Mouse (Mus musculus) embryonic stem cell, embryonic (primary cell): Measurements from ENCODE around the gene Tmem165.

Experiments used
- CTCF ChIA-PET, 4 experiments: fragments of 300-600 bp in 2 of 4; fragments of 350-600 bp in 2 of 4; sonication (Branson Sonifier 250); formaldehyde crosslinking; loops; one replicate each; lab custom pipeline; 2022; ENCODE audit warnings: inconsistent platforms in 2 of 4; lab: Charles Lee
- POLR2A ChIA-PET, 4 experiments: fragments of 300-600 bp in 2 of 4; fragments of 350-600 bp in 2 of 4; sonication (Branson Sonifier 250); formaldehyde crosslinking; loops; one replicate each; lab custom pipeline; 2022; ENCODE audit warnings: antibody characterized with exemption in 4 of 4, inconsistent platforms in 1 of 4; lab: Charles Lee

Gene Tmem165

DNA sequence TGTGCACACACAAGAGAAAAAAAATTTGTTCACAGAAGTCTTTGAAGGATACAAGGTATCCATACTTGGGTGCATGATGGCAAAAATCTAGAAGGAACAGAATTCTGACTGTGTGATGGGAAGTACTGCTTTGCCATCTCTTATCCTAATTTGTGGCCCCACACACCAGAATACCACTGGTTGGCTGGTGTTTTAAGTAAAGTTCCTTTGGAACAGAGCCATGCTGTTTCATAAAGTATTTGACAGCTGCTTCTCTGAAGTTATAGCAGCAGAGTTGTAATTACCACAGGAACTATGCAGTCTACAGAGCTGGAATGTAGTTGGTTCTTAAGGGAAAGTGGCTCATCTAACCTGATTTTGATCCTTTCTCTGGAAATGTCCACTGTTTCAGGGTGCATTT is 9.4 kb downstream of the Tmem165 start:
- CTCF ChIA-PET: no interaction called here
- POLR2A ChIA-PET: interaction anchor here in 3 of 4 experiments (0.9 to 2.4 kb wide), 3 partner anchors 9 to 10 kb away, joined by 3 to 8 read pairs (median 4); partner anchors contain the start of gene Tmem165 (in 3 of the 3)

DNA sequence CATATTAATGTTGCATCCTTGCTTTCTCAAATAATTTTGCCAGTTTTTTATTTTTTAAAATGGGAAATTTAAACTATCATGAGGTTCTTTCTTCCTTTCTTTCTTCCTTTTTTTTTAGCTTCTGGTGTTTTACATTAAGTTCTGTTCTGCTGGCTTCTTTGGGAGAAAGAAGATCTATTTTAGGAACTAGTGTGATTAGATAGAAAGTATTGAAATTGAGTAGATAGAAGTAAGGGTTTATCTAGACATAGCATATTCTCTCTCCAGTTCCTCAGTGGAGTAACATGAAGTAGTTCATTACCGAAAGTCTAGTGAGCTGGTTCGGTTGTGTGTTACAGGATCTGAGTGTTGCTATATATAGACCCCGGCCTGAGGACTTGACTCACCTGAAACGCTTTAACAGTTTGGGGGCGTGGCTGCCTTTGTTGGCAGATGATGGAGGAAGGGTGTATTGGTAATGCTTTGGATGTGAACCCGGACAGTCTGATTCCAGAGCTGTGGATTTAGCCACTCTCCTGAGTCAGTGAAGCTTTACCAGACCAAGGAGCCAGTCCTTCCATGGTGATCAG is 10.8 kb downstream of the Tmem165 start:
- ChIA-PET CTCF (interaction anchor here in 2 of 4 experiments (0.6 to 1.0 kb wide), 2 partner anchors 55 to 324 kb away, joined by 4 to 5 read pairs; partner anchors contain the start of gene Srd5a3 (in 1 of the 2)), POLR2A (interaction anchor here in 1 of 4 experiments (1.2 to 1.4 kb wide), 4 partner anchors 11 to 54 kb away, joined by 3 to 5 read pairs (median 4); partner anchors contain the start of genes Srd5a3 and Tmem165)

- POLR2A ChIA-PET: interaction anchor here in 2 of 4 experiments (1.0 to 2.0 kb wide), 6 partner anchors 8 to 16 kb away, joined by 3 to 6 read pairs (median 4); partner anchors contain the start of gene Tmem165 (in 1 of the 2)
Measured at GRCm38 (mm10) chr5:76199346-76199745, 15.7 kb downstream of the Tmem165 start.

GRCm38 (mm10) chr5:76203171-76203570 is 19.5 kb downstream of the Tmem165 start:
- CTCF ChIA-PET: no interaction called here

More at GRCm38 (mm10) chr5:76199346-76199745, 15.7 kb downstream of the Tmem165 start:
- CTCF ChIA-PET: interaction anchor here in 1 of 4 experiments (2.2 kb wide), 1 partner anchor 328 kb away, joined by 6 read pairs; no protein-coding TSS in a partner anchor

DNA sequence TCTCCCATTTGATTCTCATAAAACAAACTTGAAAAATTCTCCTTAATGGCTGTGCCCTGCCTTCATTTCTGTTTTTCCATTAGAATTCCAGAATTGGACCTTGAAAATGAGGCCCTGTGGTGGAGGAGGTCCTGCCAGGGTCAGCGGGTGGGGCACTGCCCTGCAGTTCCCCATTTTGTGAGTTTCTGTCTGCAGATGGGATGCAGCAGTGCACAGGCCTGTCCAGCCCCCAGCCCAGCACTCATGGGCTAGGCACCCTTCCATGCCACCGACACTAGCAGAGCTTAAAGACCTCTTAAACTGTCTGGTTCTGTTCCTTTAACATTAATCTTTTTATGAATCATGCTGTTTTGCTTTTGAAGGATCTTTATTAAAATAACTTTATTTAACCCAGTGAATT is 22.2 kb downstream of the Tmem165 start:
- CTCF ChIA-PET: no interaction called here
- POLR2A ChIA-PET: interaction anchor here in 1 of 4 experiments (1.4 kb wide), 1 partner anchor 14 kb away, joined by 4 read pairs; no protein-coding TSS in a partner anchor

More at GRCm38 (mm10) chr5:76203171-76203570, 19.5 kb downstream of the Tmem165 start:
- POLR2A ChIA-PET: no interaction called here

GRCm38 (mm10) chr5:76208066-76208465 is 24.4 kb downstream of the Tmem165 start:
- ChIA-PET CTCF (interaction anchor here in 1 of 4 experiments (0.5 kb wide), 1 partner anchor 372 kb away, joined by 7 read pairs; no protein-coding TSS in a partner anchor), POLR2A (interaction anchor here in 1 of 4 experiments (0.7 to 1.8 kb wide), 3 partner anchors 9 to 96 kb away, joined by 3 to 6 read pairs (median 3); partner anchors contain the start of gene Tmem165)

DNA sequence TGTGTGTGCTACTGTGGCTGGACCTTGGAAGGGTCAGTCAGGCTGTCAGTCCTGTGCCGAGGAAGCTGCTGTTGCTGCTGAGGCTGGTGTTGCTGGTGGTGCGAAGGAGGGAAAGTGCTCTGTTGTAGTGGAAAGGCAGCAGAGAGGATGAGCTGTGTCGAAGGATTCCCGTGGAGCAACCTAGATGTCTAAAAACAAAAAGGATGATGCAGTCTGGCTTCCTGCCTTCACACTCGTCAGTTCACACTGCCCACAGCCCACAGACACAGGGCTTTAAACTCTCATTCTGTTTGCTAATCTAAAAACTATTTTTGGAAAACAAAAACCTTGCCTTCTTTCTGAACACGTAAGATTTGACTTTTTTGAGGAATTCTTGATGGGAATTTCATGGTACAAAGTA is 33.0 kb downstream of the Tmem165 start:
- CTCF ChIA-PET: no interaction called here
- POLR2A ChIA-PET: interaction anchor here in 2 of 4 experiments (0.6 to 1.4 kb wide), 3 partner anchors 8 to 739 kb away, joined by 3 to 4 read pairs (median 3); no protein-coding TSS in a partner anchor

GRCm38 (mm10) chr5:76231171-76231855 is 47.6 kb downstream of the Tmem165 start:
- ChIA-PET CTCF (interaction anchor here in 3 of 4 experiments (0.6 to 0.9 kb wide), 3 partner anchors 99 to 360 kb away, joined by 3 to 4 read pairs (median 3); partner anchors contain the start of gene Pdcl2 (in 1 of the 3)), POLR2A (interaction anchor here in 1 of 4 experiments (0.6 to 1.3 kb wide), 3 partner anchors 29 to 391 kb away, joined by 3 to 6 read pairs (median 3); partner anchors contain the start of gene Pdcl2)

GRCm38 (mm10) chr5:76243274-76243673 is 59.6 kb downstream of the Tmem165 start:
- ChIA-PET CTCF (no interaction called here), POLR2A (no interaction called here)

DNA sequence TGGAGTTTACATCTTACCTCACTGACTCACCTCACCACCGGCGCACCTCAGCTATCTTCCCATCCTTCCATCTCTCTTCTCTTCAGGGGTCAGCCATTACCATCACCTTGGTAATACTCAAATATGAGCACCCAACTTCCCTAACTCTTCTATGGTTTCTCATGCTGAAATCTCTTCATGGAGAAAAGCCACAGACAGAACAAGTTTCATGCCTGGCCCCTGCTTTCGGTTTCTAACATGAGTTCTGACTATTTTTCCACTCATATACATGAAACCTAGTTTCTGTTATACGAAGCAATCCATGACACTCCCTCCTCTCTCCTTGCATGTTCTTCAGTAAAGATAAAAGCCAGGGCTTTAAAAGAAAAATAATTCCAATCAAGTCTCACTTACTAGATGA is 60.2 kb downstream of the Tmem165 start:
- CTCF ChIA-PET: no interaction called here
- POLR2A ChIA-PET: interaction anchor here in 1 of 4 experiments (0.7 kb wide), 1 partner anchor 37 kb away, joined by 3 read pairs; no protein-coding TSS in a partner anchor

DNA sequence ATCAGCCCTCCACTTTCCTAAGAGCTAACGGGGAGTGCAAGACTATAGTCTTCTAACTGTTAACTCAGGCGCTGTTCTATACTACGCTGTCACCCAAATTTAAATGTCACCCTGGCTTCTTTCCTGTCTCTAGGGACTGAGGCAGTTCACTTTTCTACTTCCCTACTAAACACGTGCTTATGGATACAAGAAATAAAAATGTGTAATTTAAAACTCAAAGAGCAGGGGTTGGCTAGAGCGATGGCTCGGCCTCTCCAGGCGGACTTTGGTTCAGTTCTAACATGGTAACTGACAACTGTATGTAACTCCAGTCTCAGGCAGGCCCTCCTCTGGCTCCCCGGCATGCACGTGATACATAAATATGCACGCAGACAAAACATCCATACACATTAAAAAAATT is 60.8 kb downstream of the Tmem165 start:
- ChIA-PET CTCF (no interaction called here), POLR2A (interaction anchor here in 1 of 4 experiments (0.7 kb wide), 1 partner anchor 38 kb away, joined by 3 read pairs; no protein-coding TSS in a partner anchor)

GRCm38 (mm10) chr5:76245419-76245818 is 61.7 kb downstream of the Tmem165 start:
- ChIA-PET POLR2A (interaction anchor here in 1 of 4 experiments (1.1 to 1.8 kb wide), 3 partner anchors 10 to 52 kb away, joined by 3 to 5 read pairs (median 4); no protein-coding TSS in a partner anchor), CTCF (no interaction called here)

GRCm38 (mm10) chr5:76246539-76246938 is 62.9 kb downstream of the Tmem165 start:
- ChIA-PET POLR2A (interaction anchor here in 2 of 4 experiments (0.6 to 1.8 kb wide), 4 partner anchors 13 to 1025 kb away, joined by 3 to 6 read pairs (median 4); no protein-coding TSS in a partner anchor), CTCF (no interaction called here)

DNA sequence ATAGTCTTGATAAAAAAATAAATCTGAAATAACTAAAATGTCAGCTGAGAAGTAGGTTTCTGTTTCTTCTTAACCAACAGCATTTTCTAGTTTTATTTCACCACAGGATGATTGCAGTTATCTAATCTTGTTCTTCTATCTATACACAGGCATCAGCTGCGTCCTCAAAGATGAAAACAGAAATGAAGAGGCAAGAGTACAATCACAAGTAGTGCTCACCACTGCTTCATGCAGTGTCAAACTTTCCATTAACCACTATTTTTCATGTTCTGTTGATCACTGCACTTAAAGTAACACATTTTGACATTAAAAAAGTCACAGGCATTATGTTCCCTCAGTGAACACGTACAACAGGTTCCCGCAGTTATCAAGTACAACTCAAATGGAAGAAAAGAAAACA is 67.3 kb downstream of the Tmem165 start:
- CTCF ChIA-PET: no interaction called here
- POLR2A ChIA-PET: no interaction called here
